Mouse (Mus musculus) midbrain, embryonic 15.5 days (tissue): ENCODE measurements at regions not wholly inside any gene's neighbourhood (a gene's known extent, or its start where the extent isn't known, plus 50 kb on each side); places are given as distances from the start of the nearest gene placed in this dataset.

Experiments used
- ATAC-seq: fragments of 200-750 bp; cut with Nextera tagmentation; replicated peaks from 2 replicates; pipeline ENCODE4 v1.8.0; 2017; ENCODE audit warnings: moderate TSS enrichment
- H3K27ac ChIP-seq: fragments of 300-500 bp; sonication (generic); 2 replicates; pipeline ENCODE4 v1.5.1; 2015; ENCODE audit warnings: mild to moderate bottlenecking, inconsistent platforms
- H3K27me3 ChIP-seq: fragments of 300-500 bp; sonication (generic); replicated peaks from 2 replicates; pipeline ENCODE4 v1.6.1; 2015; ENCODE audit warnings: inconsistent platforms
- H3K36me3 ChIP-seq: fragments of 300-500 bp; sonication (generic); replicated peaks from 2 replicates; pipeline ENCODE4 v1.6.1; 2015; ENCODE audit warnings: inconsistent platforms
- H3K4me1 ChIP-seq: fragments of 300-500 bp; sonication (generic); 2 replicates; pipeline ENCODE4 v1.6.1; 2015; ENCODE audit warnings: inconsistent platforms
- H3K4me2 ChIP-seq: fragments of 300-500 bp; sonication (generic); 2 replicates; pipeline ENCODE4 v1.6.1; 2015; ENCODE audit warnings: inconsistent platforms, mild to moderate bottlenecking, moderate library complexity
- H3K4me3 ChIP-seq: fragments of 300-500 bp; sonication (generic); 2 replicates; pipeline ENCODE4 v1.5.1; 2015; ENCODE audit warnings: mild to moderate bottlenecking, inconsistent platforms
- H3K9ac ChIP-seq: fragments of 300-500 bp; sonication (generic); 2 replicates; pipeline ENCODE4 v1.6.1; 2015; ENCODE audit warnings: mild to moderate bottlenecking, inconsistent platforms
- H3K9me3 ChIP-seq: fragments of 300-500 bp; sonication (generic); 2 replicates; pipeline ENCODE4 v1.6.1; 2016; ENCODE audit warnings: inconsistent platforms
- WGBS: fragments of 180-500 bp; shearing (Covaris S2); methylation state at CpG from one replicate; pipeline ENCODE4 v1.1.7; 2015; ENCODE audit warnings: mixed read lengths; 5-methylcytosine and 5-hydroxymethylcytosine counted together

- H3K9ac ChIP-seq = no peak overlapping the region
- H3K27ac ChIP-seq = no peak overlapping the region
- H3K27me3 ChIP-seq = 0 out of 2 replicates have a peak, but pooled peaks cover 3% of the 10 kb centered on the region
- H3K4me1 ChIP-seq = peaks cover 12% of the 10 kb centered on the region
- no peaks in the 10 kb centered on the region for H3K9me3 ChIP-seq
- H3K36me3 ChIP-seq = no peaks in the 10 kb centered on the region
- no peak overlapping the region for H3K4me2 ChIP-seq
- H3K4me3 ChIP-seq = no peak overlapping the region
- no peak for ATAC-seq
- WGBS = 65% methylated on average over 10 of the region's 10 CpGs
These were observed 188.8 kb upstream of the Six2 start for GRCm38 (mm10) chr17:85876853-85877252.

DNA sequence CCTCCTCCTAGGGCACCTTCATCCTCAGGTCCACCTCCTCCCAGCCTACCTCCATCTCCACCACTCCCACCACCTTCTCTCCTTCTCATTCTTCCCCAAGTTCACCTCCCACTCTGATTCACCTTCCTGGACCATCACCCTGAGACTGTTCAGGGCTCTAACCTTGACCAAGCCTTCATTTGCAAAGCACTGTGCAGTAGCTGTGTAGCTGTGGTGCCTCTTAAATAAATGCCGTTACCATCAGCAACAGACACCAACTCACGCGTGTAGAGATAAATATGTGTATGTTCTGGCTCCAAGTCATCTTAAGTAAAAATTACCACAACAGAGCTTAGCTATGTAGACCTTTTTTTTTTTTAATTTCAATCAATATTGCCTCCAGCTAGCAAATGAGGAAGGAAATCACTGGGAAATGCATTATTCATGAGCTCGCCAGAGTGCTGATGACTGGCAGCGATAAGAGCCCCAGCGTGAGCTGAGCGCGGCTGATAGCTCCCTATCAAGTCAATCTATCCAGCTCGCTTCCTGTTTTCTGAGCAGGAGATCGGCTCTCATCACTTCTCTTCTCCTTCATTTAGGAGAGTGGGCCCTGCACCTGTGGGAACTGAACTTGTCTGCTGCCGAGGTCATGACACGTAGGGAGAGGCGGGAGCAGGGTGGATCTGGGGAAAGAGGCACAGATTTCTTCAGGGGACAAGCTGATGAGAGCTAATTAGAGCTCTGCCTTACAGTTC lies 185.9 kb upstream of the Six2 start:
- Histone ChIP-seq H3K27me3 (0 out of 2 replicates have a peak, but pooled peaks cover 3% of the 10 kb centered on the region), H3K36me3 (no peaks in the 10 kb centered on the region), H3K4me1 (peaks cover 12% of the 10 kb centered on the region), H3K9ac (no peak overlapping the region), H3K27ac (peak overlapping the region; percentile 49; the same call in 1 of the 2 replicates), H3K4me2 (peak overlapping the region; percentile 41), H3K9me3 (no peaks in the 10 kb centered on the region), H3K4me3 (peak overlapping the region; percentile 17; the same call in 1 of the 2 replicates)
- 10% methylated on average over 13 of the region's 13 CpGs for WGBS
- ATAC-seq = peak; percentile 79

DNA sequence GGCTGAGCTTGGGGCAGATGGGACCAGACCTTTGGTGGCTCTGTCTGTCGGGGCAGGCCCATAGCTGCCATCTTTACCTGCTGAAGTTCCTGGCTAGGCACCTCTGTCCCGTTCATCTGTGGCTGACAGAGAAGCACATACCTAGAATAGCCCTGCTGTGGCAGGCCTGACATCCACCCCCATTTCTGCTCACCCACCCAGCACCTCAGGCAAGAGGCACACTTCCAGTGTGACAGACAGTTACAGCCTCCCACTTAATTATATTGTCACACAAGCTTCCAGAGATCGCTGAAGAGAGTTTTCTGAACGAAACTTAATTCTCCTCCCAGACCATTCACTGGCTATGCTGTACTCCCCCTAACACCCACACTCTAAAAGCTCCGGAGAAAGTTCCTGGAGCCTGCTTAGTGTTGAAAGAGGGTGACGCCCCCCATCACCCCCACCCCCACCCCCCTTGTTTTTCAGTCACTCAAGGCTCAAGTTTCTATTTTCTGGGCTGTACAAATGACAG lies 184.9 kb upstream of the Six2 start:
- no peaks in the 10 kb centered on the region for H3K36me3 ChIP-seq
- peaks cover 12% of the 10 kb centered on the region for H3K4me1 ChIP-seq
- no peak overlapping the region for H3K27ac ChIP-seq
- H3K27me3 ChIP-seq = 0 out of 2 replicates have a peak, but pooled peaks cover 3% of the 10 kb centered on the region
- H3K9me3 ChIP-seq = no peaks in the 10 kb centered on the region
- H3K4me2 ChIP-seq = no peak overlapping the region
- ATAC-seq = no peak
- H3K9ac ChIP-seq = no peak overlapping the region
- no peak overlapping the region for H3K4me3 ChIP-seq
- WGBS = 53% methylated on average over 6 of the region's 6 CpGs

GRCm38 (mm10) chr17:85870406-85870805 lies 182.3 kb upstream of the Six2 start:
- Histone ChIP-seq H3K36me3 (no peaks in the 10 kb centered on the region), H3K9me3 (no peaks in the 10 kb centered on the region), H3K9ac (no peak overlapping the region), H3K4me1 (peaks cover 12% of the 10 kb centered on the region), H3K4me2 (no peak overlapping the region), H3K4me3 (no peak overlapping the region), H3K27ac (no peak overlapping the region), H3K27me3 (0 out of 2 replicates have a peak, but pooled peaks cover 3% of the 10 kb centered on the region)
- WGBS = 61% methylated on average over 8 of the region's 8 CpGs
- ATAC-seq = no peak

DNA sequence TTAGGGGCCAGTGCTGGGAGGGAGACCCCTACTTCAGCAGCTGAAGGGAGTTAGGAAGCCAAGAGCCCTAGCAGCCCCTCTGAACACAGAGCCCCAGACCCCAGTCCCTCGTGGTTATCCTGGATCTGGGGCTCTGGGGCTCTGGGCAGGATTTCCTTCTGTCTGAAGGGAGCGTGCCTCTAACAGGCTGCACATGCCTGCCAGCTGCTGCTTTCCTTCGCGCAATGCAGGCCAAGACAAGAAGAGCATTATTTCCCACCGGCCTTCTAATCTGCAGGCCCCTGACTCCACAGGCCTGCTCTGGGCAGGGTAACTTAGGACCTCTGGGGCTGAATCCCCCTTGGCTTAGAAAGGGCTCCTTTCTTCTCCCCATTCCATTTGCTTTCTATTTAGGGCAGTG lies 181.1 kb upstream of the Six2 start:
- Histone ChIP-seq H3K4me3 (no peak overlapping the region), H3K9ac (no peak overlapping the region), H3K9me3 (no peaks in the 10 kb centered on the region), H3K27me3 (0 out of 2 replicates have a peak, but pooled peaks cover 3% of the 10 kb centered on the region), H3K27ac (no peak overlapping the region), H3K4me2 (no peak overlapping the region), H3K36me3 (no peaks in the 10 kb centered on the region), H3K4me1 (peaks cover 7% of the 10 kb centered on the region)
- 29% methylated on average over 5 of the region's 5 CpGs for WGBS
- ATAC-seq = no peak; the same call in 1 of the 2 replicates

DNA sequence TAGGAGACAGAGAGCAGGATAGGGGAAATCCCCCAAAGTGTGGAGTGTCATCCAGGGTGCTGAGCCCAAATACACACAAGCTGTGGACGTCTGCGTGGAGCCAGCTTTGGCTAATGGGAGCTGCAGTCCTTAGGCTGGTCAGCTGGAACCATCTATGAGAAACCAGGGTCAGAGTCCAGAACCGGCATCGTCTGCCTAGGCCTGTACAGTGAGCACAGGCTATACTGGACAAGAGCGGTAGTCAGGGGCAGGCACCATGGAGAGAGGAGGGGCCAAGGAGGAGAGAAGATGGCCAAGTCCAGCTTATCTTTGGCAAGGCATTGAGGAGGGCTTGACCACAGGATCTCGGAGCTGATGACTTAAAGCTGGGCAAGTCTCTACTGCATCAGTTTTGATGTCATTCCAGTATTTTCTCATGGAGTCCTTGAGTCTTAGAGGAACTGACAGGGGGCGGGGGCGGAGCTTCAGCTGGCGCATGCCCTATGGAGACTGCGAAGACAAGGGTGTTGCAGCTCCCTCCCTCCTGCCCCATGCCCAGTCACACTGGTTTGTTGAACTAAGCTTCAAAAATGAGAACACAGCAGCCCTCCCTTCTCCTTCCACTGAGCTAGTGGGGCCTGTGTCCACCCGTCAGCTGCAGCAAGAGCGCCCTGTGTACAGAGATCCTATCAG lies 180.0 kb upstream of the Six2 start:
- Histone ChIP-seq H3K27me3 (0 out of 2 replicates have a peak, but pooled peaks cover 3% of the 10 kb centered on the region), H3K36me3 (no peaks in the 10 kb centered on the region), H3K27ac (no peak overlapping the region), H3K9ac (no peak overlapping the region), H3K4me1 (no peaks in the 10 kb centered on the region), H3K4me2 (no peak overlapping the region), H3K4me3 (no peak overlapping the region), H3K9me3 (no peaks in the 10 kb centered on the region)
- 85% methylated on average over 12 of the region's 12 CpGs for WGBS
- no peak for ATAC-seq

GRCm38 (mm10) chr17:85866581-85866980 lies 178.5 kb upstream of the Six2 start:
- Histone ChIP-seq H3K4me2 (no peak overlapping the region), H3K9me3 (no peaks in the 10 kb centered on the region), H3K36me3 (no peaks in the 10 kb centered on the region), H3K4me1 (no peaks in the 10 kb centered on the region), H3K27ac (no peak overlapping the region), H3K27me3 (no peaks in the 10 kb centered on the region), H3K9ac (no peak overlapping the region), H3K4me3 (no peak overlapping the region)
- WGBS = 81% methylated on average over 3 of the region's 3 CpGs
- ATAC-seq = no peak

- H3K9me3 ChIP-seq = no peaks in the 10 kb centered on the region
- no peak overlapping the region for H3K4me3 ChIP-seq
- no peaks in the 10 kb centered on the region for H3K4me1 ChIP-seq
- no peak for ATAC-seq
- no peak overlapping the region for H3K4me2 ChIP-seq
- no peaks in the 10 kb centered on the region for H3K27me3 ChIP-seq
- no peak overlapping the region for H3K9ac ChIP-seq
- WGBS = 93% methylated on average over 4 of the region's 4 CpGs
- no peak overlapping the region for H3K27ac ChIP-seq
- H3K36me3 ChIP-seq = no peaks in the 10 kb centered on the region
These were observed 177.9 kb upstream of the Six2 start for GRCm38 (mm10) chr17:85865940-85866339.

GRCm38 (mm10) chr17:85861328-85861727 lies 173.3 kb upstream of the Six2 start:
- no peaks in the 10 kb centered on the region for H3K36me3 ChIP-seq
- no peak overlapping the region for H3K9ac ChIP-seq
- peaks cover 12% of the 10 kb centered on the region for H3K4me1 ChIP-seq
- H3K27me3 ChIP-seq = no peaks in the 10 kb centered on the region
- no peaks in the 10 kb centered on the region for H3K9me3 ChIP-seq
- 88% methylated on average over 9 of the region's 9 CpGs for WGBS
- no peak overlapping the region for H3K4me3 ChIP-seq
- H3K27ac ChIP-seq = no peak overlapping the region
- ATAC-seq = no peak
- no peak overlapping the region for H3K4me2 ChIP-seq

GRCm38 (mm10) chr17:85860797-85861196 lies 172.7 kb upstream of the Six2 start:
- Histone ChIP-seq H3K27ac (no peak overlapping the region), H3K4me2 (no peak overlapping the region), H3K9ac (no peak overlapping the region), H3K9me3 (no peaks in the 10 kb centered on the region), H3K27me3 (no peaks in the 10 kb centered on the region), H3K36me3 (no peaks in the 10 kb centered on the region), H3K4me1 (peaks cover 12% of the 10 kb centered on the region), H3K4me3 (no peak overlapping the region)
- 63% methylated on average over 4 of the region's 4 CpGs for WGBS
- ATAC-seq = no peak

- H3K27me3 ChIP-seq = no peaks in the 10 kb centered on the region
- H3K36me3 ChIP-seq = no peaks in the 10 kb centered on the region
- H3K27ac ChIP-seq = no peak overlapping the region
- peaks cover 12% of the 10 kb centered on the region for H3K4me1 ChIP-seq
- no peak overlapping the region for H3K9ac ChIP-seq
- H3K4me2 ChIP-seq = no peak overlapping the region
- H3K4me3 ChIP-seq = no peak overlapping the region
- no peaks in the 10 kb centered on the region for H3K9me3 ChIP-seq
- ATAC-seq = no peak
- 92% methylated on average over 15 of the region's 15 CpGs for WGBS
These were observed 172.0 kb upstream of the Six2 start for GRCm38 (mm10) chr17:85859926-85860707.

DNA sequence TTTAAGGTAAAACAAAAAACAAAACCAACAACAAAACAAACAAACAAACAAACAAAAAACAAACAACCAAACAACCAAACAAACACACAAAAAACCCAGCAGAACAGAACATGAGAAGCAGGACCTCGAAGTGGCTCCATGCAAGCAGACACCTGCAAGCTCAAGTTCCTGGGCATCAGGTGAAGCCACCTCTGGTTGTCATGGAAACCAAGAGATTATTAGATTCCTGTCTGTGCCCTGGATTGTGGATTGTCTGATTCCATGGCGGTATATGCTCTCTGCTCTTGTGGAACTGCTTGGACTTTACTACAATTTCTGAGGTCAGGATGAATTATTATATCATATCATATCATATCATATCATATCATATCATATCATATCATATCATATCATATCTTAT lies 170.4 kb upstream of the Six2 start:
- 0 out of 2 replicates have a peak, but pooled peaks have one; percentile 48 for ATAC-seq
- Histone ChIP-seq H3K27me3 (no peaks in the 10 kb centered on the region), H3K4me3 (no peak overlapping the region), H3K9ac (no peak overlapping the region), H3K36me3 (no peaks in the 10 kb centered on the region), H3K4me2 (peak overlapping the region; percentile 44), H3K9me3 (no peaks in the 10 kb centered on the region), H3K27ac (no peak overlapping the region), H3K4me1 (peaks cover 12% of the 10 kb centered on the region)
- 71% methylated on average over 2 of the region's 2 CpGs for WGBS
